Mouse (Mus musculus): ENCODE results near the gene Bud13.
"Not testable (repeated sequence)": the region's sequence is repeated elsewhere in the genome, so short reads cannot be mapped to it uniquely, and the experiment has no call there.

Bud13 gene

GRCm38 (mm10) chr9:46319886-46320285 is 37.1 kb downstream of the Bud13 start, which contains the start of gene 4931429L15Rik:
TSS of gene 4931429L15Rik (minus strand) at chr9:46319986.
- not testable (repeated sequence) for H3K36me3 ChIP-seq (ENCODE audit: control insufficient read depth, insufficient read depth, low read length, poor library complexity, severe bottlenecking); H3K27me3 ChIP-seq (ENCODE audit: control insufficient read depth, insufficient read depth, low read length, poor library complexity, severe bottlenecking); DNase-seq (ENCODE audit: low read depth, low spot score)

- no peaks in the 10 kb centered on the region for H3K27me3 ChIP-seq (ENCODE audit: control insufficient read depth, insufficient read depth, low read length, poor library complexity, severe bottlenecking)
- no peaks in the 10 kb centered on the region for H3K36me3 ChIP-seq (ENCODE audit: control insufficient read depth, insufficient read depth, low read length, poor library complexity, severe bottlenecking)
- DNase-seq (ENCODE audit: low read depth, low spot score) = no peak
These were observed 37.7 kb downstream of the Bud13 start for GRCm38 (mm10) chr9:46320461-46320860.

- no peaks in the 10 kb centered on the region for H3K27me3 ChIP-seq (ENCODE audit: control insufficient read depth, insufficient read depth, low read length, poor library complexity, severe bottlenecking)
- H3K36me3 ChIP-seq (ENCODE audit: control insufficient read depth, insufficient read depth, low read length, poor library complexity, severe bottlenecking) = no peaks in the 10 kb centered on the region
- DNase-seq (ENCODE audit: low read depth, low spot score) = no peak
These were observed 44.0 kb downstream of the Bud13 start for GRCm38 (mm10) chr9:46326694-46327405.

- Histone ChIP-seq H3K36me3 (ENCODE audit: control insufficient read depth, insufficient read depth, low read length, poor library complexity, severe bottlenecking) (no peaks in the 10 kb centered on the region), H3K27me3 (ENCODE audit: control insufficient read depth, insufficient read depth, low read length, poor library complexity, severe bottlenecking) (no peaks in the 10 kb centered on the region)
- no peak for DNase-seq (ENCODE audit: low read depth, low spot score)
These were observed 45.1 kb downstream of the Bud13 start for GRCm38 (mm10) chr9:46327706-46328571.

- Histone ChIP-seq H3K36me3 (ENCODE audit: control insufficient read depth, insufficient read depth, low read length, poor library complexity, severe bottlenecking) (no peaks in the 10 kb centered on the region), H3K27me3 (ENCODE audit: control insufficient read depth, insufficient read depth, low read length, poor library complexity, severe bottlenecking) (no peaks in the 10 kb centered on the region)
- no peak for DNase-seq (ENCODE audit: low read depth, low spot score)
These were observed 45.9 kb downstream of the Bud13 start for GRCm38 (mm10) chr9:46328572-46329249.

- Histone ChIP-seq H3K27me3 (ENCODE audit: control insufficient read depth, insufficient read depth, low read length, poor library complexity, severe bottlenecking) (no peaks in the 10 kb centered on the region), H3K36me3 (ENCODE audit: control insufficient read depth, insufficient read depth, low read length, poor library complexity, severe bottlenecking) (no peaks in the 10 kb centered on the region)
- no peak for DNase-seq (ENCODE audit: low read depth, low spot score)
These were observed 46.4 kb downstream of the Bud13 start for GRCm38 (mm10) chr9:46329250-46329648.

GRCm38 (mm10) chr9:46329801-46330585 is 47.2 kb downstream of the Bud13 start:
- Histone ChIP-seq H3K36me3 (ENCODE audit: control insufficient read depth, insufficient read depth, low read length, poor library complexity, severe bottlenecking) (no peaks in the 10 kb centered on the region), H3K27me3 (ENCODE audit: control insufficient read depth, insufficient read depth, low read length, poor library complexity, severe bottlenecking) (no peaks in the 10 kb centered on the region)
- DNase-seq (ENCODE audit: low read depth, low spot score) = no peak

- H3K36me3 ChIP-seq (ENCODE audit: control insufficient read depth, insufficient read depth, low read length, poor library complexity, severe bottlenecking) = no peaks in the 10 kb centered on the region
- no peaks in the 10 kb centered on the region for H3K27me3 ChIP-seq (ENCODE audit: control insufficient read depth, insufficient read depth, low read length, poor library complexity, severe bottlenecking)
- DNase-seq (ENCODE audit: low read depth, low spot score) = no peak
These were observed 47.7 kb downstream of the Bud13 start for GRCm38 (mm10) chr9:46330586-46330895.

GRCm38 (mm10) chr9:46331301-46331700 is 48.5 kb downstream of the Bud13 start:
- no peak for DNase-seq (ENCODE audit: low read depth, low spot score)
- H3K27me3 ChIP-seq (ENCODE audit: control insufficient read depth, insufficient read depth, low read length, poor library complexity, severe bottlenecking) = no peaks in the 10 kb centered on the region
- H3K36me3 ChIP-seq (ENCODE audit: control insufficient read depth, insufficient read depth, low read length, poor library complexity, severe bottlenecking) = no peaks in the 10 kb centered on the region

GRCm38 (mm10) chr9:46334471-46335025 is 51.7 kb downstream of the Bud13 start:
- Histone ChIP-seq H3K36me3 (ENCODE audit: control insufficient read depth, insufficient read depth, low read length, poor library complexity, severe bottlenecking) (no peaks in the 10 kb centered on the region), H3K27me3 (ENCODE audit: control insufficient read depth, insufficient read depth, low read length, poor library complexity, severe bottlenecking) (no peaks in the 10 kb centered on the region)
- DNase-seq (ENCODE audit: low read depth, low spot score) = no peak

GRCm38 (mm10) chr9:46335461-46335995 is 52.7 kb downstream of the Bud13 start:
- H3K36me3 ChIP-seq (ENCODE audit: control insufficient read depth, insufficient read depth, low read length, poor library complexity, severe bottlenecking) = no peaks in the 10 kb centered on the region
- no peaks in the 10 kb centered on the region for H3K27me3 ChIP-seq (ENCODE audit: control insufficient read depth, insufficient read depth, low read length, poor library complexity, severe bottlenecking)
- DNase-seq (ENCODE audit: low read depth, low spot score) = no peak

- H3K27me3 ChIP-seq (ENCODE audit: control insufficient read depth, insufficient read depth, low read length, poor library complexity, severe bottlenecking); DNase-seq (ENCODE audit: low read depth, low spot score); H3K36me3 ChIP-seq (ENCODE audit: control insufficient read depth, insufficient read depth, low read length, poor library complexity, severe bottlenecking): not testable (repeated sequence)
These were observed 53.5 kb downstream of the Bud13 start for GRCm38 (mm10) chr9:46336294-46336693.

- DNase-seq (ENCODE audit: low read depth, low spot score) = no peak
- H3K36me3 ChIP-seq (ENCODE audit: control insufficient read depth, insufficient read depth, low read length, poor library complexity, severe bottlenecking) = no peaks in the 10 kb centered on the region
- no peaks in the 10 kb centered on the region for H3K27me3 ChIP-seq (ENCODE audit: control insufficient read depth, insufficient read depth, low read length, poor library complexity, severe bottlenecking)
These were observed 54.5 kb downstream of the Bud13 start for GRCm38 (mm10) chr9:46337331-46337730.

- H3K27me3 ChIP-seq (ENCODE audit: control insufficient read depth, insufficient read depth, low read length, poor library complexity, severe bottlenecking) = no peaks in the 10 kb centered on the region
- H3K36me3 ChIP-seq (ENCODE audit: control insufficient read depth, insufficient read depth, low read length, poor library complexity, severe bottlenecking) = no peaks in the 10 kb centered on the region
- no peak for DNase-seq (ENCODE audit: low read depth, low spot score)
These were observed 55.1 kb downstream of the Bud13 start for GRCm38 (mm10) chr9:46337852-46338291.

All from splenic B cell, adult 2 months (primary cell).